Mouse (Mus musculus) heart, adult 2 months (tissue): ENCODE results near the gene Arpc2. TPM values are rescaled to one million over a fixed set of nuclear protein-coding genes. Genes with fewer than 3 reads are reported as not detected.
A peak's percentile ranks its signal among the peaks of the same experiment; 100 is the strongest.

Source experiments
- DNase-seq, 2 experiments: peaks; one replicate each; pipeline ENCODE4 v3.0.0; 2021
- H3K27ac ChIP-seq: fragments of 200-600 bp; 2 replicates; pipeline ENCODE4 v1.8.1; 2022
- H3K27me3 ChIP-seq: fragments of 200-500 bp; 2 replicates; pipeline ENCODE4 v1.6.1; 2012; ENCODE audit warnings: mild to moderate bottlenecking, low read length, inconsistent platforms, mixed read lengths; ENCODE audit not compliant: control insufficient read depth, insufficient read depth
- H3K36me3 ChIP-seq: fragments of 200-500 bp; 2 replicates; pipeline ENCODE4 v1.6.1; 2012; ENCODE audit warnings: low read length, inconsistent platforms; ENCODE audit not compliant: control insufficient read depth, insufficient read depth
- H3K4me1 ChIP-seq: fragments of 200-500 bp; 2 replicates; pipeline ENCODE4 v1.6.1; 2011; ENCODE audit warnings: low read length; ENCODE audit not compliant: control insufficient read depth, insufficient read depth
- H3K4me3 ChIP-seq: fragments of 200-600 bp; 2 replicates; pipeline ENCODE4 v1.8.1; 2022
- H3K79me2 ChIP-seq: fragments of 200-500 bp; replicated peaks from 2 replicates; pipeline ENCODE4 v1.6.1; 2012; ENCODE audit warnings: mild to moderate bottlenecking, inconsistent platforms, low read length, moderate library complexity, mixed read lengths; ENCODE audit not compliant: control insufficient read depth, insufficient read depth
- H3K9ac ChIP-seq: fragments of 200-500 bp; 2 replicates; pipeline ENCODE4 v1.6.1; 2012; ENCODE audit warnings: low read depth, mild to moderate bottlenecking, control low read depth, inconsistent platforms, low read length, mixed read lengths
- CTCF ChIP-seq: fragments of 200-600 bp; IDR thresholded peaks from 2 replicates; pipeline ENCODE4 v1.8.1; 2022; ENCODE audit warnings: antibody characterized with exemption, mild to moderate bottlenecking, moderate library complexity
- EP300 ChIP-seq: fragments of 200-500 bp; IDR thresholded peaks from 2 replicates; pipeline ENCODE4 v1.6.1; 2011; ENCODE audit warnings: low read depth, low read length, control low read depth; ENCODE audit not compliant: insufficient read depth
- POLR2A ChIP-seq: fragments of 200-500 bp; IDR thresholded peaks from 2 replicates; pipeline ENCODE4 v1.6.1; 2011; ENCODE audit warnings: mild to moderate bottlenecking, low read depth, low read length, control low read depth; ENCODE audit not compliant: insufficient read depth
- WGBS: fragments of 180-500 bp; shearing (Covaris S2); methylation state at CpG from one replicate; pipeline ENCODE4 v1.1.7; 2018; 5-methylcytosine and 5-hydroxymethylcytosine counted together
- intact Hi-C: fragments of 180-260 bp; cut with DNase I; formaldehyde crosslinking; loops from one replicate; pipeline ENCODE4 v1.15.1; 2025
- polyA plus RNA-seq: library from polyadenylated mRNA; depleted of rRNA; stranded (reverse); fragments of >200 nt; gene quantifications from 2 replicates; pipeline ENCODE4 v1.2.3, GENCODE M21; 2012
- total RNA-seq, 2 experiments: library from RNA; stranded (reverse); gene quantifications; 2 replicates each; pipeline ENCODE4 v1.2.3; 2021

Gene Arpc2
- total and polyA plus RNA-seq, 3 experiments = 85.5 to 132 (median 130) TPM

- Histone ChIP-seq H3K79me2 (no peaks in the 10 kb centered on the region), H3K9ac (no peak overlapping the region), H3K4me3 (no peak overlapping the region), H3K4me1 (no peaks in the 10 kb centered on the region), H3K27me3 (no peaks in the 10 kb centered on the region), H3K36me3 (no peaks in the 10 kb centered on the region), H3K27ac (no peak overlapping the region)
- DNase-seq = no peak
- WGBS = 71% methylated on average over 17 of the region's 17 CpGs
- intact Hi-C loops = loop anchor here (1.0 kb wide), 1 partner anchor 296 kb away; no protein-coding TSS in a partner anchor
- TF ChIP-seq EP300 (no peak), POLR2A (no peak), CTCF (no peak)
Observed at GRCm38 (mm10) chr1:74196621-74197419, 39.1 kb upstream of the Arpc2 start.

GRCm38 (mm10) chr1:74197726-74198470, 38.0 kb upstream of the Arpc2 start:
- Histone ChIP-seq H3K4me3 (no peak overlapping the region), H3K36me3 (no peaks in the 10 kb centered on the region), H3K27me3 (no peaks in the 10 kb centered on the region), H3K79me2 (no peaks in the 10 kb centered on the region), H3K27ac (no peak overlapping the region), H3K4me1 (no peaks in the 10 kb centered on the region), H3K9ac (no peak overlapping the region)
- TF ChIP-seq EP300 (no peak), CTCF (no peak), POLR2A (no peak)
- 81% methylated on average over 12 of the region's 12 CpGs for WGBS
- DNase-seq = no peak
- intact Hi-C loops = loop anchor here (1.0 kb wide), 1 partner anchor 297 kb away; no protein-coding TSS in a partner anchor

- intact Hi-C loops = no loop called here
- Histone ChIP-seq H3K9ac (no peak overlapping the region), H3K79me2 (no peaks in the 10 kb centered on the region), H3K27ac (no peak overlapping the region), H3K4me3 (no peak overlapping the region), H3K36me3 (no peaks in the 10 kb centered on the region), H3K27me3 (no peaks in the 10 kb centered on the region), H3K4me1 (no peaks in the 10 kb centered on the region)
- no peak for DNase-seq
- WGBS = 68% methylated on average over 8 of the region's 8 CpGs
- no peak for TF ChIP-seq EP300
- no peak for TF ChIP-seq CTCF
- TF ChIP-seq POLR2A = no peak
Observed at GRCm38 (mm10) chr1:74199046-74199445, 36.8 kb upstream of the Arpc2 start.

GRCm38 (mm10) chr1:74201048-74201844, 34.6 kb upstream of the Arpc2 start:
- H3K9ac ChIP-seq = no peak overlapping the region
- intact Hi-C loops = no loop called here
- H3K4me1 ChIP-seq = no peaks in the 10 kb centered on the region
- H3K4me3 ChIP-seq = no peak overlapping the region
- H3K27me3 ChIP-seq = no peaks in the 10 kb centered on the region
- TF ChIP-seq EP300 (no peak), POLR2A (no peak), CTCF (no peak)
- no peaks in the 10 kb centered on the region for H3K36me3 ChIP-seq
- no peaks in the 10 kb centered on the region for H3K79me2 ChIP-seq
- no peak overlapping the region for H3K27ac ChIP-seq
- WGBS = 71% methylated on average over 7 of the region's 7 CpGs
- no peak for DNase-seq

GRCm38 (mm10) chr1:74203457-74203856, 32.4 kb upstream of the Arpc2 start:
- 63% methylated on average over 5 of the region's 5 CpGs for WGBS
- no peaks in the 10 kb centered on the region for H3K36me3 ChIP-seq
- DNase-seq = no peak
- no peak overlapping the region for H3K9ac ChIP-seq
- no peak for TF ChIP-seq POLR2A
- peak; percentile 6; the same call in 1 of the 2 replicates for TF ChIP-seq CTCF
- no peaks in the 10 kb centered on the region for H3K79me2 ChIP-seq
- no peaks in the 10 kb centered on the region for H3K27me3 ChIP-seq
- intact Hi-C loops = no loop called here
- H3K4me3 ChIP-seq = no peak overlapping the region
- H3K27ac ChIP-seq = no peak overlapping the region
- no peaks in the 10 kb centered on the region for H3K4me1 ChIP-seq
